Mouse (Mus musculus) frontal cortex, postnatal 14 days (tissue): Measurements from ENCODE around the gene AI464131.

ENCODE experiments used
- DNase-seq, 2 experiments: peaks; one replicate each; pipeline ENCODE4 v3.0.0; 2022; ENCODE audit warnings: low spot score in 2 of 2

Gene AI464131

DNA sequence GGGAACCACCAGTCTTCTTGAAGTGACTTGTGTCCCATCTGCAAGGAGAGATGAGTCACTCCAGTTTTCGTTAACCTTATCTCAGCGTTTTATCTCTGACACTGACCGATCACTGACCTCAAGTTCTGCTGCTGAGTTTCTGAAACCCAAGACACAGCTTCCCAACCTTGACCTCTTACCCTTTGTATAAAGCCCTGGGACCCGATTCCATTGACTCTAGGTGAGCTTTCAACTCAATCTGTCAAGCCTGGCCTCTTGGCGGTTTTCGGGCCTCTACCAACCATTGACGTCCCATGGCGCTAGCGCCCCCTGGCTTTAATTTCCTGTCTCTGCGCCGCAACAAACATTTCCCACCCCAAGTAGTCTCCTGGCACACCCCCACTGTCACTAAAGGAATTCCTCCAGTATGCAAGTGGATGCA is 2.3 kb upstream of the AI464131 start:
- DNase-seq: no peak

GRCm38 (mm10) chr4:41504325-41504724 is 1.4 kb upstream of the AI464131 start:
- DNase-seq: no peak

- no peak for DNase-seq
These were observed 520 bp downstream of the AI464131 start for GRCm38 (mm10) chr4:41502171-41502940.

GRCm38 (mm10) chr4:41500787-41501186 is 2.1 kb downstream of the AI464131 start:
- no peak for DNase-seq

GRCm38 (mm10) chr4:41499619-41500018 is 3.3 kb downstream of the AI464131 start:
- DNase-seq: no peak

DNA sequence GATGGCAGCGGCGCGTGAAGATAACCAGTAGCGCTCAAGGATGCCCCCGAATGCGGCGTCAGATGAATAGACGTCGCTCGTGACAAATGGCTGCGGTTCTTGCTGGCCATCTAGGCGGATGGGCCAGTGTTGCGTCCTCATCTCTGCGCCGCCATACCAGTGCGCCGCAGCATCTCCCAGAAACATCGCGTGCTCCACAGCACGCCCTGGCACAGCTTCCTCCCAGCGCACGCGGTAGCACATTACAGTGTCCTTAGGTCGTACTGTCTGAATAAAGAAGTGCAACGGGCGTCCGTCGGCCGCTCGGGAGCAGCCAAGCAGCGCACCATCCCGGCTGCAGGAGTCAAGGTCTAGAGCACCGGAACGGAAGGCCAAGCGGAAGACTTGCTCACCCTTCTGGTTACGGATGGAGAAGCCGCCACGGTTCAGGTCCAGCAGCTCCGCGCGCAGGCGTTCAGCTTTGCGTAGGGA is 3.9 kb downstream of the AI464131 start:
- DNase-seq: no peak

DNA sequence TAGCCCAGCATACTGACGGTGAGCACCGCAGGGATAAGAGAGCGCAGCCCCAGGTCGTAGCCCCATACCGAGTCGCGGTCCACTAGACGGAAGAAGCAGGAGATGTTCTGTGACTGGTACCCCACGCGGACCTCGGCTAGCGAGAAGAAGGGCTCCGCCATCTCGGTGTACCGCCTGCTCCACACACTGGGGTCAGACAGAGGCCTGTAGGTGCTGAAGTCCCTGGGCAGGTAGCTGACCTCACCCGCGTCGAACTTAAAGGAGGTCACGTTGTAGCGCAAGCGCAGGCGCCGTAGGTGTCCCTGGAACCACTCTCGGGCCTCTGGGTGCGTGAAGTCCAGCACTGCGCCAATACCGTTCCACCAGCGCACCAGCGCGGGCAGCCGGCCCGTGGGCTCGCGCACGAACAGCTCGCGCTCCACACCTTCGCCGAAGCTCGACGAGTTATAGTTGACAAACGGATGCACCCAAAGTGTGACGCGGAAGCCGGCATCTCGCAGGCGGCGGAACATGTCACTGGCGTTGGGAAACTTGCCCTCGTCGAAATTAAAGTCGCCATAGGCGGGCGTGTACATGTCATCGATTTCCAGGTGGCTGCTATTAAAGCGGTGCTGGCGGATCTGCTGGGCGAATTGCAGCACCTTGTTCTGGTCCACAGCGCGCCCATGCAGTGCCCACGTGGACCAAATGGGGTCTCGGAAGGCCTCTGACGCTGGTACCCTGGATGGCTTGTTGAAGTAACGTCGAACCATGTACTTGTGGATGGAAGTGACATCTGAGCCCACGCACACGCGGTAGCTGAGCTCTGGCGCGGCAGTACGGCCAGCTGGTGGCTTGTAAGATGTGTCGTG is 4.7 kb downstream of the AI464131 start:
- DNase-seq: no peak

DNA sequence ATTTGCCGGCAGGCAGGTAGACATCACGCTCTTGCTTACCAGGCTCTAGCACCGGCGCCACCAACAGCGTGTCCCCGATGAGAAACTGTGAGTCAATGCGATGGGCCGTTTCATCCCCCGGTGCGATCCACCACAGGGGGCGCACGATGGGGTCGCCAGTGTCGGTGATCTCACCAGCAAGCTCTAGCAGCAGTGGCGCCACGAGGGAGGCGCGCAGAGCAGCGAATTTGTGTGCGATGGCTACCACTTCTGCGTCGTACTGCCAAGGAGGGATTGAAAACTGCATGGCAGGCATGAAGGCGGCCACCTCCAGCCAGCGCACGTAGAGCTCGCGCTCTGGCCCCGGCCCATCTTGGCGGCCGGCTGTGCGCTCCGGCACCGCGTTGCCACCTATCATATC is 5.3 kb downstream of the AI464131 start:
- DNase-seq: no peak

- no peak for DNase-seq
These were observed 5.8 kb downstream of the AI464131 start for GRCm38 (mm10) chr4:41497046-41497445.

- DNase-seq: peak in 1 of 2 experiments; percentile 70
These were observed 7.0 kb downstream of the AI464131 start for GRCm38 (mm10) chr4:41495850-41496249.

GRCm38 (mm10) chr4:41495076-41495475 is 7.8 kb downstream of the AI464131 start:
- no peak for DNase-seq

GRCm38 (mm10) chr4:41494378-41494777 is 8.5 kb downstream of the AI464131 start:
- DNase-seq: no peak

DNA sequence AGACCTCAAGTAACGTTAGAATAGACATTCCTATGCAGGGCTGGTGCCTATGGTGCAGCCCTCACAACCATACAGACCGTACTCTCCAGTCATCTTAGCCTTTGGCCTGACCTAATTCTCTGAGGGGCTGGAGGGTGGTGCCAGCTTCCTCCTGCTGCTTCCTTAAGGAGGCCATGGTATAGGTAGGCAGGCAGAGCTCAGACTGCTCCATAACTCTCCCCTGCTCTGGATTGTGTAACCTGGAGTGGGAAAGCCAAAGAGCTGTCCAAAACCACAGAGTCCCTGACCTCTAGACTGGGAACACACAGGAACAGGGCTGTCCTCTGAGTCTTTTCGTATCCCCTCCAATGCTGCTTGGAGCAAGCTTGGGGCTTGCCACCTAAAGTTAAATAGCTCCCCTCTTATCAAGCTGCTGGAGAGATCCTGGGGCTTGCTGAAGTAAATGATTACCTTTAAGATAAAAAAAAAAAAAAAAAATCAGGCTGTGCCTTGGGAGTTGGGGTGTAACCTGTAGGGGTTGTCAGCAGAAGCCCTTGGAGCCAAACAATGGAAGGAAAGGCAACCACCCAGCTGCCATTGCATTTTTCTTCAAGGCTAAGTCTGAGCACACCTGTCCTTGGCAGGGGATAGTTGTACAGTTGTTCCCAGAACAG is 9.3 kb downstream of the AI464131 start:
- DNase-seq: no peak

- no peak for DNase-seq
These were observed 9.9 kb downstream of the AI464131 start for GRCm38 (mm10) chr4:41492951-41493350.

- no peak for DNase-seq
These were observed 21.3 kb downstream of the AI464131 start for GRCm38 (mm10) chr4:41481601-41482017.

- DNase-seq: no peak
These were observed 22.6 kb downstream of the AI464131 start for GRCm38 (mm10) chr4:41480254-41480653.

- DNase-seq: no peak
These were observed 23.4 kb downstream of the AI464131 start for GRCm38 (mm10) chr4:41479456-41479804.

GRCm38 (mm10) chr4:41478751-41479455 is 24.0 kb downstream of the AI464131 start:
- no peak for DNase-seq

- no peak for DNase-seq
These were observed 25.2 kb downstream of the AI464131 start for GRCm38 (mm10) chr4:41477648-41478160.

DNA sequence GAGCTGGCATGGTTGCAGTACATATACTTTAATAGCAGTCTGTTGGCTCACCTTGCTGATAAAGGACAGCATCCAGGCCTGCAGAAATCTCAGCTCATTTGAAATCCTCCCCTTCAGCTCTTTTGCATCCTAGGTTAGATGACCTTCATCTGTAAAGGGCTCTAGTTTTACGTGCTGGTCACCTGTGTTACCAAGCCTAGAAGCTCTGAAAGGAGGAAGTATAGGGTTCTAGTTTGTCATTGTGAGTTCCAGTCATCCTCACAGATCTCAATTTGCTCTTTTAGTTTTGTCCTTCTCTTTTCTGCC is 31.5 kb downstream of the AI464131 start:
- no peak for DNase-seq

- DNase-seq: peak; percentile 42 to 45
These were observed 32.0 kb downstream of the AI464131 start for GRCm38 (mm10) chr4:41470684-41471383.
